ENCODE assay signal across 8 mouse cellular contexts in genomic region chr5:102113009-102113408, GRCm38 (mm10). TPM values are rescaled to one million over a fixed set of nuclear protein-coding genes. Genes with fewer than 3 reads are reported as not detected.
DNase-seq lines count a peak whose midpoint lies in the region; ATAC-seq lines count a peak whose summit lies in the region.
"Had no signal": no experiment of that assay in that cellular context is flagged by ENCODE, and none has a peak within 500 bp of the region (broad histone marks: within the 10 kb centered on the region; RNA-seq: fewer than 3 reads in every experiment).

No protein-coding gene starts in this region.

- H3K4me1 ChIP-seq in hindbrain, embryonic 15.5 days (replicated peaks), result peaks cover 44% of the 10 kb centered on the region
- H3K4me1 ChIP-seq in hindbrain, embryonic 12.5 days, result peaks cover 15% of the 10 kb centered on the region
- H3K4me1 ChIP-seq in intestine, embryonic 15.5 days (replicated peaks), result no peaks in the 10 kb centered on the region

- H3K9ac ChIP-seq in hindbrain, embryonic 15.5 days, result no peak overlapping the region
- H3K9ac ChIP-seq in hindbrain, embryonic 12.5 days, result no peak overlapping the region
- H3K9ac ChIP-seq in intestine, embryonic 15.5 days, result no peak overlapping the region

- 54% methylated on average over 14 of the region's 14 CpGs for WGBS in hindbrain, embryonic 15.5 days
- WGBS in hindbrain, embryonic 12.5 days, result 64% methylated on average over 14 of the region's 14 CpGs
- WGBS in intestine, embryonic 15.5 days, result 38% methylated on average over 14 of the region's 14 CpGs

- H3K4me2 ChIP-seq in hindbrain, embryonic 15.5 days, result peak overlapping the region; percentile 25
- H3K4me2 ChIP-seq in hindbrain, embryonic 12.5 days (replicated peaks), result no peak overlapping the region
- peak overlapping the region; percentile 22; the same call in 1 of the 2 replicates for H3K4me2 ChIP-seq in intestine, embryonic 15.5 days (replicated peaks)

- peak; percentile 52; the same call in 1 of the 2 replicates for ATAC-seq in hindbrain, embryonic 15.5 days (ENCODE audit: low FRiP score, low read depth)
- ATAC-seq in hindbrain, embryonic 12.5 days (ENCODE audit: low FRiP score), result no peak
- ATAC-seq in intestine, embryonic 15.5 days, result peak; percentile 51; the same call in 1 of the 2 replicates

- H3K36me3 ChIP-seq in hindbrain, embryonic 15.5 days, result no peaks in the 10 kb centered on the region
- no peaks in the 10 kb centered on the region for H3K36me3 ChIP-seq in hindbrain, embryonic 12.5 days
- no peaks in the 10 kb centered on the region for H3K36me3 ChIP-seq in intestine, embryonic 15.5 days

- H3K27ac ChIP-seq in hindbrain, embryonic 15.5 days (replicated peaks), result no peak overlapping the region
- H3K27ac ChIP-seq in hindbrain, embryonic 12.5 days, result no peak overlapping the region
- no peak overlapping the region for H3K27ac ChIP-seq in intestine, embryonic 15.5 days

- peak; percentile 53 for DNase-seq in right cerebral cortex, adult 18-20 months
- no peak for DNase-seq in right cerebral cortex, postnatal 14 days
- DNase-seq in Muller cell, postnatal 12 days (ENCODE audit: inconsistent ontology term), result no peak
- DNase-seq in testis, postnatal 14 days (ENCODE audit: low spot score), result no peak

- H3K9me3 ChIP-seq in hindbrain, embryonic 15.5 days, result no peaks in the 10 kb centered on the region
- no peaks in the 10 kb centered on the region for H3K9me3 ChIP-seq in hindbrain, embryonic 12.5 days (replicated peaks)
- H3K9me3 ChIP-seq in intestine, embryonic 15.5 days, result no peaks in the 10 kb centered on the region

- no peak overlapping the region for H3K4me3 ChIP-seq in hindbrain, embryonic 15.5 days
- no peak overlapping the region for H3K4me3 ChIP-seq in hindbrain, embryonic 12.5 days
- no peak overlapping the region for H3K4me3 ChIP-seq in intestine, embryonic 15.5 days (replicated peaks)
- H3K4me3 ChIP-seq: erythroblast, embryonic 14.5 days had no signal

- H3K27me3 ChIP-seq in hindbrain, embryonic 15.5 days, result no peaks in the 10 kb centered on the region
- H3K27me3 ChIP-seq in hindbrain, embryonic 12.5 days, result no peaks in the 10 kb centered on the region
- no peaks in the 10 kb centered on the region for H3K27me3 ChIP-seq in intestine, embryonic 15.5 days (replicated peaks)

RNA-seq across cellular contexts. Expression of gene Wdfy3, which starts 43.3 kb away (rescaled TPM):
- polyA plus RNA-seq in hindbrain, embryonic 15.5 days (2015; fragmentation: Nextera tagmentation; extraction: Ambion mirVana), result 27.4 and 29.8 TPM in 2 replicates
- 41.3 and 41.9 TPM in 2 replicates for polyA plus RNA-seq in hindbrain, embryonic 12.5 days (2016; fragmentation: Nextera tagmentation; extraction: Ambion mirVana)
- 9.7 and 10.3 TPM in 2 replicates for polyA plus RNA-seq in intestine, embryonic 15.5 days (2015; fragmentation: Nextera tagmentation; extraction: Ambion mirVana)
